Mouse (Mus musculus): Measurements from ENCODE around the gene Pxylp1. TPM values are rescaled to one million over a fixed set of nuclear protein-coding genes. Genes with fewer than 3 reads are reported as not detected.
"Not testable (repeated sequence)": the region's sequence is repeated elsewhere in the genome, so short reads cannot be mapped to it uniquely, and the experiment has no call there.

The Pxylp1 gene
- polyA plus RNA-seq (2016; fragmentation: Nextera tagmentation; extraction: Ambion mirVana): 25.4 and 25.6 TPM in 2 replicates

DNA sequence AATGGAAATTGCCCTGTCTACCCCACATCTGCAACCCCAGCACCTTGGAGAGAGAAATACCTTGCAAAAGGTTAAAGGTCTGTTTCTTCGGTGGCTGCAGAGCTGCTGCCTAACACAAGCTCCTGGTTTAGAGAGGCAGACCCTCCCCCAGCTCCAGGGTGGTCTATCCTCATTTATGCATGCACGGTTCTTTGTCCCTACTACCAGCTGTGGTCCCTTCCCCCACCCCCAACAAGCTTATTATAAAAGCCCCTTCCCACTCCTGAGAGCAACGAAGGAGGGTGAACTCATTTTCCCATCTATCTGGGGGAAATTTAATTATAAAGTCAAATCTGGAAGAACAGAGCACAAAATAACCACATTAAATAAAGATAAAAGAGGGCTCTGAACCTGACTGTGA, at the start of gene Pxylp1:
TSS of gene Pxylp1 (minus strand) at position 124 of the 400 bp plus-strand sequence.
- 5% methylated on average over 3 of the region's 3 CpGs for WGBS
- Histone ChIP-seq H3K9ac (no peak within 1 kb of the TSS), H3K36me3 (no peaks in the 10 kb centered on the region), H3K4me3 (no peak within 1 kb of the TSS), H3K9me3 (no peaks in the 10 kb centered on the region), H3K27me3 (peaks cover 9% of the 10 kb centered on the region), H3K4me2 (replicated peaks) (no peak within 1 kb of the TSS), H3K27ac (no peak within 1 kb of the TSS), H3K4me1 (peaks cover 16% of the 10 kb centered on the region; the same call in 1 of the 2 replicates)
- no peak for ATAC-seq (ENCODE audit: insufficient number of reproducible peaks, insufficient read depth, low FRiP score, low TSS enrichment)

DNA sequence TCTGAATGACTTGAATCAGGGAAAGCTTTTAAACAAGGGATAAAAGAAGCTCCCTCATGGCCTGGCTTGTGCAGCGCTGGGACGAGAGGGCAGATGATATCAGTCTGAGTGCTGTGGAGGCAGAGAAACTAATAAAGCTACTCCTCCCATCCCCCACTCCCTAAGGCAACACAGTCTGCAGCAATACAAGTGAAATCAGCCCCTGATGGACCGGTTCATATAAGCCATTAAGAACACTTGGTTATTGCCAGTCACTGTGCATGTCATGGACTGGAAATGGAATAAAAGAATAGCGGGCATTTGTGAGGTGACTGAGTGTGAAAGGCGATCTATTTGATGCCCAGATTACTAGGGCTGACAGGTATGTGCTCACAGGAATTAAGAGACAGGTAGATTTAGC, 46.4 kb upstream of the Pxylp1 start:
- ATAC-seq (ENCODE audit: insufficient number of reproducible peaks, insufficient read depth, low FRiP score, low TSS enrichment): peak; percentile 3; the same call in 1 of the 2 replicates
- Histone ChIP-seq H3K36me3 (no peaks in the 10 kb centered on the region; the same call in 1 of the 2 replicates), H3K9me3 (no peaks in the 10 kb centered on the region), H3K9ac (no peak overlapping the region), H3K27me3 (no peaks in the 10 kb centered on the region), H3K4me2 (replicated peaks) (no peak overlapping the region), H3K4me1 (no peaks in the 10 kb centered on the region), H3K4me3 (no peak overlapping the region), H3K27ac (no peak overlapping the region)
- WGBS: 65% methylated on average over 5 of the region's 5 CpGs

GRCm38 (mm10) chr9:96936427-96936826, 44.0 kb upstream of the Pxylp1 start:
- not testable (repeated sequence) for H3K27ac ChIP-seq; ATAC-seq (ENCODE audit: insufficient number of reproducible peaks, insufficient read depth, low FRiP score, low TSS enrichment); H3K9ac ChIP-seq; H3K27me3 ChIP-seq; H3K9me3 ChIP-seq; H3K4me2 ChIP-seq (replicated peaks); H3K4me3 ChIP-seq; H3K4me1 ChIP-seq; H3K36me3 ChIP-seq
- WGBS: 86% methylated on average over 2 of the region's 2 CpGs

DNA sequence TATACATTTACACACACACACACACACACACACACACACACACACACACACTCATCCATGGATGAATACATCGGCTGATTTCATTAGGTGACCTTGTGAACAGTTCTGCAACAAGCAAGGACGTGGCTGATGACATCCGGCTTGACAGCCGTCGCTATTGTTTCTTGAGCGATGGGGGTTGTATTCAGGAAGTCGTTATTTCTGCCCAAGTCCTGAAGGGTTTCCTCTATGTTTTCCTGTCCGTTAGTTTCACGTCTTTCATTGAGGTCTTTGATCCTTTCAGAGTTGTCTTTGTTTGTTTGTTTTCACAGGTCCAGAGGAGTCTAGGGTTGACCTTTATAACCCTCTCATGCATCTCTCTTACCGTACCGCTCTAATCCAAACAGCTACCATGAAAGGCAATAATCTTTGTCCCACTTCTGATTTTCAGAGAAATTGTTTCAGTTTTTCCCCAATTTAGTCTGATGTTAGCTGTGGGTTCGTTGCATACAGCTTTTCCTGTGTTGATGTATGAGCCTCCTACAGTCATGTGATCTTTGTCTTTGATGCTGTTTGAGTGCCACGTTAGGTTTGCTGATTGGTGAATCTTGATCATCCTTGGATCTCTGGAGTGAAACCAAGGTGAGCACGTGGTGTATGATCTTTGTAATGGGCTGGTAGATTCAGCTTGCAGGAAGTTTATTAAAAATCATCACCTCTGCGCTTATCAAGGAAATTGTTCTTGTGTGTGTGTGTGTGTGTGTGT, 43.3 kb upstream of the Pxylp1 start:
- WGBS: 49% methylated on average over 15 of the region's 15 CpGs
- Histone ChIP-seq H3K4me1 (no peaks in the 10 kb centered on the region), H3K4me2 (replicated peaks) (no peak overlapping the region), H3K9ac (no peak overlapping the region), H3K4me3 (no peak overlapping the region), H3K36me3 (no peaks in the 10 kb centered on the region), H3K9me3 (no peaks in the 10 kb centered on the region), H3K27me3 (no peaks in the 10 kb centered on the region), H3K27ac (no peak overlapping the region)
- no peak for ATAC-seq (ENCODE audit: insufficient number of reproducible peaks, insufficient read depth, low FRiP score, low TSS enrichment)

GRCm38 (mm10) chr9:96934816-96935215, 42.3 kb upstream of the Pxylp1 start:
- Histone ChIP-seq H3K4me1 (no peaks in the 10 kb centered on the region), H3K4me2 (replicated peaks) (no peak overlapping the region), H3K9me3 (no peaks in the 10 kb centered on the region), H3K27ac (no peak overlapping the region), H3K36me3 (no peaks in the 10 kb centered on the region), H3K9ac (no peak overlapping the region), H3K4me3 (no peak overlapping the region), H3K27me3 (no peaks in the 10 kb centered on the region)
- no peak for ATAC-seq (ENCODE audit: insufficient number of reproducible peaks, insufficient read depth, low FRiP score, low TSS enrichment)
- 83% methylated on average over 3 of the region's 3 CpGs for WGBS

GRCm38 (mm10) chr9:96932751-96933150, 40.3 kb upstream of the Pxylp1 start:
- WGBS: 87% methylated on average over 8 of the region's 8 CpGs
- no peak for ATAC-seq (ENCODE audit: insufficient number of reproducible peaks, insufficient read depth, low FRiP score, low TSS enrichment)
- no peaks in the 10 kb centered on the region for H3K9me3 ChIP-seq
- no peaks in the 10 kb centered on the region for H3K27me3 ChIP-seq
- no peak overlapping the region for H3K4me2 ChIP-seq (replicated peaks)
- no peak overlapping the region for H3K9ac ChIP-seq
- H3K4me1 ChIP-seq: no peaks in the 10 kb centered on the region
- no peak overlapping the region for H3K27ac ChIP-seq
- H3K36me3 ChIP-seq: no peaks in the 10 kb centered on the region
- H3K4me3 ChIP-seq: no peak overlapping the region

GRCm38 (mm10) chr9:96923577-96924316, 31.3 kb upstream of the Pxylp1 start:
- ATAC-seq (ENCODE audit: insufficient number of reproducible peaks, insufficient read depth, low FRiP score, low TSS enrichment): no peak
- H3K27ac ChIP-seq: peak overlapping the region; percentile 38; the same call in 1 of the 2 replicates
- H3K4me2 ChIP-seq (replicated peaks): no peak overlapping the region
- no peak overlapping the region for H3K4me3 ChIP-seq
- WGBS: 65% methylated on average over 17 of the region's 17 CpGs
- 0 out of 2 replicates have a peak, but pooled peaks cover 4% of the 10 kb centered on the region for H3K4me1 ChIP-seq
- no peaks in the 10 kb centered on the region for H3K27me3 ChIP-seq
- no peaks in the 10 kb centered on the region for H3K36me3 ChIP-seq
- H3K9ac ChIP-seq: no peak overlapping the region
- H3K9me3 ChIP-seq: 0 out of 2 replicates have a peak, but pooled peaks cover 4% of the 10 kb centered on the region

- H3K4me3 ChIP-seq: no peak overlapping the region
- H3K4me1 ChIP-seq: 0 out of 2 replicates have a peak, but pooled peaks cover 4% of the 10 kb centered on the region
- 0 out of 2 replicates have a peak, but pooled peaks cover 4% of the 10 kb centered on the region for H3K9me3 ChIP-seq
- peak overlapping the region; percentile 38 for H3K27ac ChIP-seq
- no peak overlapping the region for H3K9ac ChIP-seq
- no peaks in the 10 kb centered on the region for H3K36me3 ChIP-seq
- H3K27me3 ChIP-seq: no peaks in the 10 kb centered on the region
- no peak overlapping the region for H3K4me2 ChIP-seq (replicated peaks)
- WGBS: 63% methylated on average over 6 of the region's 6 CpGs
- ATAC-seq (ENCODE audit: insufficient number of reproducible peaks, insufficient read depth, low FRiP score, low TSS enrichment): no peak
Observed at GRCm38 (mm10) chr9:96923119-96923518, 30.6 kb upstream of the Pxylp1 start.

- Histone ChIP-seq H3K4me1 (no peaks in the 10 kb centered on the region), H3K27ac (no peak overlapping the region), H3K27me3 (no peaks in the 10 kb centered on the region), H3K9me3 (no peaks in the 10 kb centered on the region), H3K9ac (no peak overlapping the region), H3K36me3 (no peaks in the 10 kb centered on the region), H3K4me2 (replicated peaks) (no peak overlapping the region), H3K4me3 (no peak overlapping the region)
- peak; percentile 80; the same call in 1 of the 2 replicates for ATAC-seq (ENCODE audit: insufficient number of reproducible peaks, insufficient read depth, low FRiP score, low TSS enrichment)
- 40% methylated on average over 27 of the region's 27 CpGs for WGBS
Observed at GRCm38 (mm10) chr9:96916620-96917538, 24.4 kb upstream of the Pxylp1 start.

GRCm38 (mm10) chr9:96916076-96916475, 23.6 kb upstream of the Pxylp1 start:
- ATAC-seq (ENCODE audit: insufficient number of reproducible peaks, insufficient read depth, low FRiP score, low TSS enrichment): peak; percentile 64; the same call in 1 of the 2 replicates
- Histone ChIP-seq H3K27ac (no peak overlapping the region), H3K4me2 (replicated peaks) (no peak overlapping the region), H3K4me3 (no peak overlapping the region), H3K9me3 (no peaks in the 10 kb centered on the region), H3K4me1 (no peaks in the 10 kb centered on the region), H3K27me3 (no peaks in the 10 kb centered on the region), H3K36me3 (no peaks in the 10 kb centered on the region), H3K9ac (no peak overlapping the region)
- 41% methylated on average over 7 of the region's 7 CpGs for WGBS

DNA sequence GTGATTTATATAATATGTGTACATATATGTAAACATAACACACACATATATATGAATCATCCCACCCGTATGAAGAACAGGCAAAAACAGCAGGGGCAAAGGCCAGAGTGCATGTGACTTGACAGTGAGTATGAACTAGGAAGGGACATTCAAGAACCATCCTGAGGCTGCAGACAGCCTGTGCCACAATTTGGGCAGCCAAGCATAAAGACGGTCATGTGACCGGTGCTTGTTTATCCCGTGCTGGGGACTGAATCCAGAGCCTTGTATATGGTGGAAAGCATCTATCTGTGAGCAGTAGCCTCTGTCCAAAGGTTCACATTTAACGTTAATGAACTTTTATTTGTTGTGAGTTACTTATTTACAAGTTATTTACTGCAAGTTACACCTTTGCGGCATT, 22.4 kb upstream of the Pxylp1 start:
- no peak overlapping the region for H3K4me3 ChIP-seq
- 86% methylated on average over 6 of the region's 6 CpGs for WGBS
- no peak overlapping the region for H3K9ac ChIP-seq
- H3K27ac ChIP-seq: no peak overlapping the region
- no peaks in the 10 kb centered on the region for H3K27me3 ChIP-seq
- no peaks in the 10 kb centered on the region for H3K36me3 ChIP-seq
- H3K9me3 ChIP-seq: no peaks in the 10 kb centered on the region
- H3K4me2 ChIP-seq (replicated peaks): no peak overlapping the region
- no peaks in the 10 kb centered on the region for H3K4me1 ChIP-seq
- ATAC-seq (ENCODE audit: insufficient number of reproducible peaks, insufficient read depth, low FRiP score, low TSS enrichment): no peak

Data from embryonic facial prominence, embryonic 12.5 days (tissue).